21 mouse cellular contexts compared by ENCODE assay signal in genomic region chr12:9287271-9287670, GRCm38 (mm10).
DNase-seq lines count a peak whose midpoint lies in the region; ATAC-seq and TF ChIP-seq lines count a peak whose summit lies in the region.
"Had no signal": no experiment of that assay in that cellular context is flagged by ENCODE, and none has a peak within 500 bp of the region (broad histone marks: within the 10 kb centered on the region; RNA-seq: fewer than 3 reads in every experiment).

No protein-coding gene starts in this region.

- WGBS in heart, embryonic 11.5 days (ENCODE audit: insufficient replicate concordance) = 73% methylated on average over 2 of the region's 2 CpGs

- no peak overlapping the region for H3K27ac ChIP-seq in heart, embryonic 11.5 days (ENCODE audit: low read depth, low read length)
- H3K27ac ChIP-seq: embryonic facial prominence, embryonic 13.5 days; embryonic facial prominence, embryonic 15.5 days; forebrain, embryonic 10.5 days; forebrain, embryonic 12.5 days had no signal

- CTCF ChIA-PET in Patski (lab: Charles Lee) = no interaction called here

- no peaks in the 10 kb centered on the region for H3K9me3 ChIP-seq in heart, embryonic 11.5 days (replicated peaks; ENCODE audit: control insufficient read depth, low read length)
- H3K9me3 ChIP-seq: embryonic facial prominence, embryonic 13.5 days; forebrain, embryonic 10.5 days; forebrain, embryonic 12.5 days had no signal

- H3K4me2 ChIP-seq in heart, embryonic 11.5 days = no peak overlapping the region
- H3K4me2 ChIP-seq: embryonic facial prominence, embryonic 13.5 days; embryonic facial prominence, embryonic 15.5 days; forebrain, embryonic 12.5 days had no signal

- POLR2A ChIA-PET in Patski (lab: Charles Lee) = no interaction called here

- H3K9ac ChIP-seq in heart, embryonic 11.5 days (ENCODE audit: low read depth, low read length) = no peak overlapping the region
- H3K9ac ChIP-seq: embryonic facial prominence, embryonic 13.5 days; embryonic facial prominence, embryonic 15.5 days; forebrain, embryonic 12.5 days had no signal

- no peak overlapping the region for H3K4me3 ChIP-seq in heart, embryonic 11.5 days (ENCODE audit: low read depth, low read length)
- H3K4me3 ChIP-seq: embryonic facial prominence, embryonic 13.5 days; embryonic facial prominence, embryonic 15.5 days; erythroblast, embryonic 14.5 days; forebrain, embryonic 10.5 days; forebrain, embryonic 12.5 days had no signal

- TF ChIP-seq CTCF in Patski (IDR thresholded peaks at IDR 0.05) = peak; percentile 34

- in situ Hi-C loops in Patski (cut with MboI; ENCODE audit: low pct_unique_long_range_greater_than_20kb) = no loop called here

- H3K27me3 ChIP-seq in heart, embryonic 11.5 days (ENCODE audit: control insufficient read depth, insufficient read depth, low read length) = no peaks in the 10 kb centered on the region
- H3K27me3 ChIP-seq in Patski = no peaks in the 10 kb centered on the region
- H3K27me3 ChIP-seq: embryonic facial prominence, embryonic 13.5 days; embryonic facial prominence, embryonic 15.5 days; forebrain, embryonic 12.5 days had no signal

- DNase-seq in heart, adult 11 months = peak; percentile 51
- no peak for DNase-seq in Patski (ENCODE audit: low read depth, low spot score)
- DNase-seq in layer of hippocampus, adult 11-12 months (ENCODE audit: low spot score) = no peak
- no peak for DNase-seq in ovary, postnatal 10 days (ENCODE audit: low spot score)
- DNase-seq: adrenal gland, adult 2 months; adrenal gland, postnatal 10 days; adrenal gland, postnatal 25 days; cerebellum, adult 11 months; cerebellum, adult 18-20 months; cerebellum, adult 8-10 months; cerebellum, adult 9-11 months; cerebellum, postnatal 36 days; embryo, embryonic 11 days had no signal

- no peaks in the 10 kb centered on the region for H3K36me3 ChIP-seq in heart, embryonic 11.5 days (ENCODE audit: control insufficient read depth, insufficient read depth, low read length)
- H3K36me3 ChIP-seq: embryonic facial prominence, embryonic 13.5 days; embryonic facial prominence, embryonic 15.5 days; forebrain, embryonic 10.5 days; forebrain, embryonic 12.5 days had no signal

- ATAC-seq in heart, embryonic 11.5 days (replicated peaks; ENCODE audit: insufficient number of reproducible peaks, low FRiP score, low TSS enrichment) = no peak
- no peak for ATAC-seq in Patski
- ATAC-seq: forebrain, embryonic 14.5 days; forebrain, embryonic 16.5 days had no signal

- H3K4me1 ChIP-seq in heart, embryonic 11.5 days (ENCODE audit: control insufficient read depth, insufficient read depth, low read length) = no peaks in the 10 kb centered on the region
- H3K4me1 ChIP-seq: embryonic facial prominence, embryonic 15.5 days; forebrain, embryonic 10.5 days; forebrain, embryonic 12.5 days had no signal
